Mouse (Mus musculus) ES-E14 (cell line): Measurements from ENCODE around the gene Gm10959. TPM values are rescaled to one million over a fixed set of nuclear protein-coding genes. Genes with fewer than 3 reads are reported as not detected.

Experiments
- DNase-seq: peaks from one replicate; pipeline ENCODE4 v3.0.0-alpha.2; 2013; ENCODE audit warnings: low read depth, low spot score
- H3K27ac ChIP-seq: 2 replicates; pipeline ENCODE4 v1.5.1; 2012; ENCODE audit warnings: low read depth, mild to moderate bottlenecking, low read length, moderate library complexity, mixed read lengths; ENCODE audit not compliant: poor library complexity, insufficient read depth, severe bottlenecking
- H3K36me3 ChIP-seq: 2 replicates; pipeline ENCODE4 v1.6.1; 2012; ENCODE audit warnings: mild to moderate bottlenecking, low read length, moderate library complexity, mixed read lengths; ENCODE audit not compliant: control insufficient read depth, poor library complexity, insufficient read depth, severe bottlenecking
- H3K4me1 ChIP-seq, 2 experiments: fragments of 150-350 bp in 1 of 2; sonication (generic) in 1 of 2; 2 replicates each; pipeline ENCODE4 v1.6.1; 2012; ENCODE audit warnings: low read length in 2 of 2, mild to moderate bottlenecking in 1 of 2, mixed read lengths in 1 of 2; ENCODE audit not compliant: control insufficient read depth in 2 of 2, insufficient read depth in 2 of 2, poor library complexity in 1 of 2
- H3K4me3 ChIP-seq, 2 experiments: fragments of 150-350 bp in 1 of 2; sonication (generic) in 1 of 2; 2 replicates each; pipeline ENCODE4 v1.5.1; 2012; ENCODE audit warnings: low read length in 2 of 2, low read depth in 1 of 2, mild to moderate bottlenecking in 1 of 2, mixed read lengths in 1 of 2; ENCODE audit not compliant: insufficient read depth in 1 of 2, poor library complexity in 1 of 2, severe bottlenecking in 1 of 2
- H3K9ac ChIP-seq: 2 replicates; pipeline ENCODE4 v1.6.1; 2012; ENCODE audit warnings: low read depth, mild to moderate bottlenecking, low read length, mixed read lengths; ENCODE audit not compliant: poor library complexity, insufficient read depth, severe bottlenecking
- H3K9me3 ChIP-seq: fragments of 150-350 bp; sonication (generic); 2 replicates; pipeline ENCODE4 v1.6.1; 2012; ENCODE audit warnings: low read depth, mild to moderate bottlenecking, low read length; ENCODE audit not compliant: control insufficient read depth, insufficient read depth
- CHD2 ChIP-seq: IDR thresholded peaks from 2 replicates; pipeline ENCODE4 v1.6.1; 2014; ENCODE audit warnings: mild to moderate bottlenecking, low read depth, low read length, inconsistent platforms
- HCFC1 ChIP-seq: IDR thresholded peaks from 2 replicates; pipeline ENCODE4 v1.6.1; 2012; ENCODE audit warnings: low read length, inconsistent platforms, borderline replicate concordance; ENCODE audit not compliant: insufficient read depth
- MAFK ChIP-seq: IDR thresholded peaks from 2 replicates; pipeline ENCODE4 v1.6.1; 2014; ENCODE audit warnings: mild to moderate bottlenecking, low read depth, low read length, inconsistent platforms; ENCODE audit not compliant: insufficient read depth
- ZC3H11A ChIP-seq: IDR thresholded peaks from 2 replicates; pipeline ENCODE4 v1.6.1; 2012; ENCODE audit warnings: low read depth, mild to moderate bottlenecking, inconsistent platforms, low read length, borderline replicate concordance
- ZNF384 ChIP-seq: IDR thresholded peaks from 2 replicates; pipeline ENCODE4 v1.6.1; 2012; ENCODE audit warnings: low read depth, low read length, inconsistent platforms
- in situ Hi-C, 2 experiments: fragments of 600-800 bp; cut with MboI; formaldehyde crosslinking; loops; one replicate each; pipeline ENCODE4 v1.15.1; 2025; ENCODE audit warnings: low sequenced_read_pairs in 2 of 2, inconsistent platforms in 1 of 2; ENCODE audit not compliant: unreplicated experiment in 2 of 2
- total RNA-seq: library from RNA; depleted of rRNA; stranded (reverse); fragments of 300-350 nt; gene quantifications from 2 replicates; pipeline ENCODE4 v1.2.3, GENCODE M21; 2012

Gm10959 gene
- total RNA-seq, 1 experiment, result not detected

DNA sequence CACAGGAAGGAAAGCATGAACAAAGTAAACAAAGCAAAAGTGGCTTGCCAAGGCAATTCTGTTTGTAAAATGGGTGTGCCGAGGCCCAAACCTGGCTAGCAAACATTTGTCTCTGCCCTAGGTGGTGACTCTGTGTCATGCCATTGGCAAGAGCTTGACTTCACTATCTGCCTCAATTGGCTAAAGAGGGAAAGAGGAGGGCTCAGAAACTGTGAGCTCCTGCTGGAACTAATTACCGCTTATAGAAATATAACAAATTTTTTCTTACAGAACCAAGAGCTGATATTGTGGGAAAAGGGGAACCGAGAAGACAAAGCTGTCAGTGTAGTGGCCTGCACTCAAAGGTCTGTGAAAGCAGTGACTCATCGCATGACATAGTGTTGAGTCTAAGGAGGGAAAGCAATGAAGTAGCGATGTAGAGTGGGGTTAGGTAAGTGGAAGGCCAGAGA, 30.8 kb downstream of the Gm10959 start:
- TF ChIP-seq HCFC1 (no peak), MAFK (no peak), CHD2 (no peak), ZNF384 (no peak), ZC3H11A (no peak)
- Histone ChIP-seq H3K27ac (no peak overlapping the region), H3K36me3 (no peaks in the 10 kb centered on the region), H3K9me3 (no peaks in the 10 kb centered on the region), H3K4me1 (no peaks in the 10 kb centered on the region), H3K9ac (no peak overlapping the region), H3K4me3 (no peak overlapping the region)
- in situ Hi-C loops, result no loop called here
- no peak for DNase-seq

DNA sequence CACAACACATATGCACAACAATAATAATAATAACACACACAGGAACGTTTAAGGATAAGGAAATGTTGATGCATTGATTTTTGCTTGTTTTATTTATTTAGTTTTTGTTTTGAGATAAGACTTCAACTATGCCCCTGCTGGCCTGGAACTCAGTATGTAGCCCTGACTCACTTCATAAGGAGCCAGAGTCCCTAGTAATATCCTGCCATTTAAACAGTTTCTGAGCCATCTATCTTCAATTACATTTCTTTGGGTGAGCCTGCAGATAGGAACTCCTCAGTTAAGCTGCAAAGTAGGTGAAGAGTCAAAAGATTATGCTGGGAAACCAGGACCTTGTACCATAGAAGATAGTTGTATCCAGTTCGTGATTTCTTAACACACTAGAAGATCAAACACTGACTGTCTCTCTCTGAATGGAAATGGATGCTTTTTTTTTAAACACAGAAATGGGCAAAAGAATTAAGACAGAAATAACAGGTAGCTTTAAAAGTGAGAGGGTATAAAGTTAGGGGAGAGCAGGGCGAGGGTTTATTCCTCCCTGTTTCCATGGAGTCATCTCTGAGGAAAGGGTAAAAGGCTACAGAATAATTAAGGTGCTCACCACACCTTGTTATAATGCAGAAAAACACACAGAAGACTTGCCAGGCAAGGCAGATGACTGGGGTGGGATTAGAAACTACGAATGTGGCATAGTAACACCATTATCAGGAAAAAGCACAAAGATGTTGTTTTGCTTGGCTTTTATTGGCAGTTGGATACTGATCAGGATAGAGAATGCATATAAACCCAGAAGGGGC, 31.5 kb downstream of the Gm10959 start:
- TF ChIP-seq CHD2 (no peak), ZC3H11A (no peak), HCFC1 (no peak), ZNF384 (no peak), MAFK (no peak)
- no peak for DNase-seq
- Histone ChIP-seq H3K4me1 (no peaks in the 10 kb centered on the region), H3K4me3 (no peak overlapping the region), H3K36me3 (no peaks in the 10 kb centered on the region), H3K9me3 (no peaks in the 10 kb centered on the region), H3K9ac (no peak overlapping the region), H3K27ac (no peak overlapping the region)
- in situ Hi-C loops, result no loop called here

DNA sequence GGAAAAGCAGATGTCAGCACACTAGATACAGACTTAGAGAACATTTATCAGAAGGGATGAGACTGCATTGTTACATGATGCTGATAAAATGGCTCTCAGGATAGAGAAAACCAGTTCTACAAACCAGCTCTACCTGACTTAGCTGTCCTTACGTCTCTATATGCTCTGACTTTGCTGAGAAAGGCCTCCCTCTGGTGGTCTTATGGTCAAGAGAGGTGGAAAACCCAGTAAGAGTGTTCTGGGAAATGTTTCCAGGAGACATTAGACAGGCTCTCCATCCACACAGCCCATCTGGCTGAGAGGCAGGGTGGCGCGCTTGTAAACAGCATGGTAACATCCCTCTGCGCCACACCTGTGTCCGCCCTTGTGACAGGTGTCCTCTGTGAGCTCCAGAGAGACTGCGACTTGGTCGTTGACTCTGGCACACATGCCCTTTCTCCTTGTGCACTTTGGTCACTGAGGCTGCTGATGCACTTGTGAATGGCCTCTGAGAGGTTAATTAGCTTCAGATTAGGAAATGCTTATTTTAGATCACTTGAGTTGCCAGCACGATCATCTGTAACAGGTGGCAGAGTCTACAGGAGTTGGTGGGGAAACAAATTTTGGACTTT, 40.4 kb downstream of the Gm10959 start:
- peak overlapping the region in 1 of 2 experiments; percentile 25; a peak in 1 of 4 replicates for H3K4me3 ChIP-seq
- no peak overlapping the region for H3K27ac ChIP-seq
- H3K4me1 ChIP-seq, result no peaks in the 10 kb centered on the region
- no peak overlapping the region for H3K9ac ChIP-seq
- no peaks in the 10 kb centered on the region for H3K36me3 ChIP-seq
- no peak for DNase-seq
- no peak for TF ChIP-seq ZC3H11A
- no peak for TF ChIP-seq CHD2
- TF ChIP-seq ZNF384, result no peak
- TF ChIP-seq MAFK, result no peak
- TF ChIP-seq HCFC1, result no peak
- no peaks in the 10 kb centered on the region for H3K9me3 ChIP-seq
- in situ Hi-C loops, result no loop called here

DNA sequence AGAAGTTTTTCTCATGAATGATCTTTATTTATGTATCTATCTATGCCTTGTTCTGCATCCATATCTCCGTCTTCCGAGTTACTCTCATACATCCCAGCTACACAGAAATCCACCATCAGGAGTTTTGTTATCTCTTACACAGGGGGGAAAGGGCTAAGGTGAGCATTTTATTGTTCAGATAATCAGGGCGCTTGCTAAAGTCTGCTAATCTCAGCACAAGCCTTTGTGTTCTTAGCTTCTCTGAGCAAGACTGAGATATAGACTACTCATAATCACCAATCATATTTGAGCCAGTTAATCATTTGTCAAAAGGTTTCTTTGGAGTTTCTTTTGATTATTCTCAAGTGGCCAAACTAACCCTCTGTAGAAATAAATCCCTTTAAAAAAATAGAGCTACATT, 41.6 kb downstream of the Gm10959 start:
- TF ChIP-seq CHD2 (no peak), MAFK (no peak), ZNF384 (no peak), ZC3H11A (no peak), HCFC1 (no peak)
- in situ Hi-C loops, result no loop called here

More for the DNA sequence above, 41.6 kb downstream of the Gm10959 start:
- Histone ChIP-seq H3K4me3 (no peak overlapping the region), H3K9me3 (no peaks in the 10 kb centered on the region), H3K9ac (no peak overlapping the region), H3K4me1 (no peaks in the 10 kb centered on the region), H3K27ac (no peak overlapping the region), H3K36me3 (no peaks in the 10 kb centered on the region)
- no peak for DNase-seq
